Mouse (Mus musculus): ENCODE measurements around the gene Zfp296. TPM values are rescaled to one million over a fixed set of nuclear protein-coding genes. Genes with fewer than 3 reads are reported as not detected.
"Not testable (repeated sequence)": the region's sequence is repeated elsewhere in the genome, so short reads cannot be mapped to it uniquely, and the experiment has no call there.

The Zfp296 gene
- polyA plus RNA-seq, 1 experiment from 2014 or later = 0.40 TPM

- Histone ChIP-seq H3K4me3 (no peak overlapping the region), H3K4me2 (no peak overlapping the region), H3K27me3 (no peaks in the 10 kb centered on the region), H3K27ac (replicated peaks) (no peak overlapping the region), H3K4me1 (replicated peaks) (no peaks in the 10 kb centered on the region), H3K9ac (no peak overlapping the region), H3K9me3 (no peaks in the 10 kb centered on the region), H3K36me3 (peaks cover 99% of the 10 kb centered on the region)
- no peak for ATAC-seq (ENCODE audit: low read depth)
- 69% methylated on average over 46 of the region's 46 CpGs for WGBS
Observed at GRCm38 (mm10) chr7:19586269-19586668, 9.2 kb downstream of the Zfp296 start.

DNA sequence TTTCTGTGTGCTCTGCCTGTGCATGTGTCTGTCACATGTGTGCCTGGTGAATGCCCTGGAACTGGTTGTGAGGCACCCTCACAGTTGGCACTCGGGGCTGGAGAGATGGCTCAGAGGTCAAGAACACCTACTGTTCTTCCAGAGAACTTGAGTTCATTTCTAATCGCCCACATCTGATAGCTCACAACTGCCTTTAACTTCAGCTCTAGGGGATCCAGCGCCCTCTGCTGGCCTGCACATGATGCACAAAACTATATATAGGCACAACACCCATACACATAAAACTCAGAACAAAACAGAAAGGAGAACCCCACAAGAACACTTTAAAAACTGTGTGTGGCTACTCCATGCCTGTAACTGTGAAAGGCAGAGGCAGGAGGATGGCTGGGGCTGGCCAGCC is 12.1 kb downstream of the Zfp296 start:
- Histone ChIP-seq H3K4me1 (replicated peaks) (no peaks in the 10 kb centered on the region), H3K27ac (replicated peaks) (no peak overlapping the region), H3K36me3 (peaks cover 100% of the 10 kb centered on the region), H3K9ac (no peak overlapping the region), H3K27me3 (no peaks in the 10 kb centered on the region), H3K4me2 (no peak overlapping the region), H3K4me3 (no peak overlapping the region), H3K9me3 (no peaks in the 10 kb centered on the region)
- no peak for ATAC-seq (ENCODE audit: low read depth)
- WGBS = 59% methylated on average over 3 of the region's 3 CpGs

DNA sequence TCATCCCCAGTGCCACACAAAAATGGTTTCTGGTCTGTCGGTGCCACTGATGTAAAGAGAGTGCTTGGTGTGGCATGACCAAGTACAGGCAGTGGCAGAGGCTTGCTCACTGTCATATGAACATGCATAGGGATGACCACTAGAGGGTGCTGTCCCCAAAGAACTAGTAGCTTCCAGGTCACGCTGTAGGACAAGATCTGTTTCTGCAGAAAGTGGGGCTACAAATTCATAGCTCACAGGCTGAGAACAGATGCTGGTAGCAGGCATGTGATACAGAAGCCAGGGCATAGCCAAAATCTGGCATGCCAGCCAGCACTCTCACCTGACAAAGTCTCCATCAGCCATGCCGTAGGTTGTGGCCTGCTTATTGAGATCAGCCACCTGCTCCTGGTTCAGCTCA is 12.8 kb downstream of the Zfp296 start:
- H3K27me3 ChIP-seq = no peaks in the 10 kb centered on the region
- 64% methylated on average over 3 of the region's 3 CpGs for WGBS
- H3K9me3 ChIP-seq = no peaks in the 10 kb centered on the region
- no peak overlapping the region for H3K9ac ChIP-seq
- H3K4me3 ChIP-seq = no peak overlapping the region
- no peak overlapping the region for H3K27ac ChIP-seq (replicated peaks)
- ATAC-seq (ENCODE audit: low read depth) = peak; percentile 19; the same call in 1 of the 2 replicates
- no peaks in the 10 kb centered on the region for H3K4me1 ChIP-seq (replicated peaks)
- peaks cover 99% of the 10 kb centered on the region for H3K36me3 ChIP-seq
- no peak overlapping the region for H3K4me2 ChIP-seq

DNA sequence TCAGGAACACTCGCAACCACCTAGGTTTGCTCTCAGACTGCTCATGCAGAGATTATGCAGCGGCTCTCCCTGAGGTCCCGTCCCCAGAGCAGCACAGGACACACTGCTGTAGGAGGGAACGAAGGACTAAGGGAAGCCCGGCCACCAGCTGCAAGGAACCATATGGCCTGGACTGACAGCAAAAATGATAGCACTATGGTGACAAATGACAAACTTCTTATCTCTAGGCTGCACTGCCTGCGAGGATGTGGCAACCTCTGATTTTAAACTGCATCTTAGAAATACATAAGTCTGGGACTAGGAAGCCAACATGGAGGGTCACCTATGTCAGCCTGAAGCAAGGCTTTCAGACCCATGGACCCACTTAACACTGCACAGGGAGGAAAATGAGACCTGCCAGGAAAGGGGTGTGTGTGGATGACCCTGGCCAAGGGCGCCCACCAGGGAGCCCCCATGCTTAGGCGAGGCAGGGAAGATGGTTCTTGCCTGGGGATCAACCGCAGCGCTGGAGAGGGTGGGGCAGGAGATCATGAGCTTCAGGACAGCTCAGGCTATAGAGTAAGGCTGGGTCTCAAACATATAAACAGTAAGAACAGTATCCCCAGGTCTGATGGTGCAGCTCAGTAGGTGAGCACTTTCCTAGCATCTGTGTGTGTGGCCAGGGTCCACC is 16.1 kb downstream of the Zfp296 start:
- peaks cover 94% of the 10 kb centered on the region for H3K36me3 ChIP-seq
- ATAC-seq (ENCODE audit: low read depth) = no peak
- no peak overlapping the region for H3K27ac ChIP-seq (replicated peaks)
- no peaks in the 10 kb centered on the region for H3K27me3 ChIP-seq
- no peak overlapping the region for H3K4me2 ChIP-seq
- 0 out of 2 replicates have a peak, but pooled peaks cover 3% of the 10 kb centered on the region for H3K4me1 ChIP-seq (replicated peaks)
- no peak overlapping the region for H3K4me3 ChIP-seq
- no peaks in the 10 kb centered on the region for H3K9me3 ChIP-seq
- H3K9ac ChIP-seq = no peak overlapping the region; the same call in 1 of the 2 replicates
- WGBS = 90% methylated on average over 10 of the region's 10 CpGs

DNA sequence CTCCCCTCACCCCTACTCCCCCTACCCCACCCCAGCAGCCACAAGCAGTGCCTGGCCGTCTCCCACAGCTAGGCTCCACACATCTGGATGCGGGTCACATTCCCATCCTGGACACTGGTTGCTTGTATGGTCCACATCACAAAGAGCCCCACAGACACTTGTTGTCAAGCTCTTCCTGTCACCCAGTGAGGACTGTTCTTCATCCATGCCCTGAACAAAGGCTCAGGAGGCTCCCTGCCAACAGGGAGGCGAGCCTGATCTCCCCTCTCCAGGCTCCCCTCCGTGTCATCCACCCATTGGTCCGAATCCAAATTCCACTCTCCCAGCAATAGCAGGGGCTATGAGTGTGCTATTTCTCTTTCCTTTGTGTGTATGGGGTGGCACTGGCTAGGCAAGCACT is 23.5 kb downstream of the Zfp296 start:
- Histone ChIP-seq H3K4me2 (no peak overlapping the region), H3K4me3 (no peak overlapping the region), H3K27ac (replicated peaks) (peak overlapping the region; percentile 64), H3K4me1 (replicated peaks) (peaks cover 50% of the 10 kb centered on the region), H3K9me3 (no peaks in the 10 kb centered on the region), H3K36me3 (peaks cover 62% of the 10 kb centered on the region), H3K27me3 (no peaks in the 10 kb centered on the region), H3K9ac (no peak overlapping the region)
- peak; percentile 63 for ATAC-seq (ENCODE audit: low read depth)
- WGBS = 51% methylated on average over 5 of the region's 5 CpGs

- no peaks in the 10 kb centered on the region for H3K27me3 ChIP-seq
- ATAC-seq (ENCODE audit: low read depth) = no peak
- H3K27ac ChIP-seq (replicated peaks) = no peak overlapping the region
- no peaks in the 10 kb centered on the region for H3K9me3 ChIP-seq
- H3K4me1 ChIP-seq (replicated peaks) = peaks cover 49% of the 10 kb centered on the region
- WGBS = 85% methylated on average over 12 of the region's 12 CpGs
- H3K4me2 ChIP-seq = peak overlapping the region; percentile 98
- peak overlapping the region; percentile 99 for H3K9ac ChIP-seq
- H3K4me3 ChIP-seq = peak overlapping the region; percentile 98
- peaks cover 42% of the 10 kb centered on the region for H3K36me3 ChIP-seq
Observed at GRCm38 (mm10) chr7:19603055-19603454, 26.0 kb downstream of the Zfp296 start.

- Histone ChIP-seq H3K9me3 (no peaks in the 10 kb centered on the region), H3K27ac (replicated peaks) (peak within 1 kb of the TSS; percentile 82)
- 1% methylated on average over 57 of the region's 57 CpGs for WGBS
Observed at GRCm38 (mm10) chr7:19603849-19604605, 26.9 kb downstream of the Zfp296 start, which contains the start of gene Clasrp. Clasrp (minus strand) TSS chr7:19604486.

GRCm38 (mm10) chr7:19604606-19605214 is 27.6 kb downstream of the Zfp296 start:
- peaks cover 25% of the 10 kb centered on the region for H3K36me3 ChIP-seq
- H3K9ac ChIP-seq; H3K27me3 ChIP-seq; ATAC-seq (ENCODE audit: low read depth); H3K9me3 ChIP-seq: not testable (repeated sequence)
- peak overlapping the region; percentile 98 for H3K4me2 ChIP-seq
- H3K4me3 ChIP-seq = peak overlapping the region; percentile 98
- peaks cover 37% of the 10 kb centered on the region for H3K4me1 ChIP-seq (replicated peaks)
- H3K27ac ChIP-seq (replicated peaks) = peak overlapping the region; percentile 82
- WGBS = 58% methylated on average over 10 of the region's 10 CpGs

More at GRCm38 (mm10) chr7:19603849-19604605, 26.9 kb downstream of the Zfp296 start, which contains the start of gene Clasrp:
- H3K36me3 ChIP-seq = peaks cover 32% of the 10 kb centered on the region
- H3K27me3 ChIP-seq = no peaks in the 10 kb centered on the region
- peaks cover 42% of the 10 kb centered on the region for H3K4me1 ChIP-seq (replicated peaks)
- H3K4me2 ChIP-seq = peak within 1 kb of the TSS; percentile 98
- H3K9ac ChIP-seq = peak within 1 kb of the TSS; percentile 99
- peak within 1 kb of the TSS; percentile 98 for H3K4me3 ChIP-seq
- peak; percentile 88 for ATAC-seq (ENCODE audit: low read depth)

DNA sequence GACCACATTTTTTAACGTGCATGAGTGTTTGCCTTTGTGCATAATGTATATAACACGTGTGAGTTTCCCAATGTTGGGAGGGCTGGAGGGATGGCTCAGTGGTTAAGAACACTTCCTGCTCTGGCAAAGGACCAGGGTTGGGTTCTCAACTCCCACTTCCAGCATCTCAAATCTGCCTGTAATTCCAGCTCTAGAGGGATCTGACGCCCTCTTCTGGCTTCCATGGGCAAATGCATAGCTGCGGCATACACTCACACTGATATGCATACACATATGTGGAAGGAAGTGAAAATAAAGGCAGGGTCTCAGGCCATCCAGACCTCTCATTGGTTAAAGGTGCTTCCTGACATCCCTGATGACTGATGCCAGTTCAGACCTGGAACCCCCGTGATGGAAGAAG is 30.2 kb downstream of the Zfp296 start:
- no peak for ATAC-seq (ENCODE audit: low read depth)

GRCm38 (mm10) chr7:19609641-19610332 is 32.7 kb downstream of the Zfp296 start:
- no peaks in the 10 kb centered on the region for H3K27me3 ChIP-seq
- H3K4me2 ChIP-seq = no peak overlapping the region
- no peak overlapping the region for H3K4me3 ChIP-seq
- no peaks in the 10 kb centered on the region for H3K4me1 ChIP-seq (replicated peaks)
- no peak for ATAC-seq (ENCODE audit: low read depth)
- WGBS = 92% methylated on average over 12 of the region's 12 CpGs
- H3K27ac ChIP-seq (replicated peaks) = no peak overlapping the region
- no peak overlapping the region for H3K9ac ChIP-seq
- no peaks in the 10 kb centered on the region for H3K36me3 ChIP-seq
- H3K9me3 ChIP-seq = no peaks in the 10 kb centered on the region

More for the DNA sequence above, 30.2 kb downstream of the Zfp296 start:
- H3K36me3 ChIP-seq = 0 out of 2 replicates have a peak, but pooled peaks cover 6% of the 10 kb centered on the region
- peaks cover 16% of the 10 kb centered on the region for H3K4me1 ChIP-seq (replicated peaks)
- H3K9me3 ChIP-seq = no peaks in the 10 kb centered on the region
- no peak overlapping the region for H3K27ac ChIP-seq (replicated peaks)
- no peak overlapping the region for H3K4me3 ChIP-seq
- H3K9ac ChIP-seq = no peak overlapping the region
- H3K4me2 ChIP-seq = no peak overlapping the region
- no peaks in the 10 kb centered on the region for H3K27me3 ChIP-seq
- WGBS = 85% methylated on average over 5 of the region's 5 CpGs

DNA sequence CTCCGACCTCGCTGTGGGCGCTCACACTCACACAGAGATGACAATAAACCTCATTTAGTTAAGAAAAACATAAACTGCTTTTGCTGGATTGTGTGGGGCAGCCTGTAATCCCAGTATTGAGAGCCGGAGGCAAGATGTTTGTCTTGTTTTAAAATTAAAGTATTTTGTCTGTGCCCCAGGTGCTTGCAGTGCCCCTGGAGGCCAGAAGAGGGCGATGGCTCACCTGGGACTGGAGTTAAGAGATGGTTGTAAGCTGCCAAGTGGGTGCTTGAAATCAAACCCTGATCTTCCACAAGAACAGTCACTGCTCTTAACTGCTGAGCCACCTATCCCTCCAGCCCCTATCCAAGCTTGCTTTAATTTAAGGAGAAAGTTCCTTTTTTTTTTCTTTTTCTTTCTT is 33.9 kb downstream of the Zfp296 start:
- no peak overlapping the region for H3K9ac ChIP-seq
- no peaks in the 10 kb centered on the region for H3K4me1 ChIP-seq (replicated peaks)
- WGBS = 80% methylated on average over 5 of the region's 5 CpGs
- no peaks in the 10 kb centered on the region for H3K27me3 ChIP-seq
- H3K36me3 ChIP-seq = 0 out of 2 replicates have a peak, but pooled peaks cover 3% of the 10 kb centered on the region
- H3K9me3 ChIP-seq = no peaks in the 10 kb centered on the region
- ATAC-seq (ENCODE audit: low read depth) = no peak
- H3K4me2 ChIP-seq = no peak overlapping the region
- H3K27ac ChIP-seq (replicated peaks) = no peak overlapping the region
- H3K4me3 ChIP-seq = no peak overlapping the region

Data from neural tube, embryonic 13.5 days (tissue).